Mouse (Mus musculus) liver, embryonic 15.5 days (tissue): ENCODE data around the gene Dlk1. TPM values are rescaled to one million over a fixed set of nuclear protein-coding genes. Genes with fewer than 3 reads are reported as not detected.

Experiments used
- ATAC-seq: fragments of 200-750 bp; cut with Nextera tagmentation; 2 replicates; pipeline ENCODE4 v1.8.0; 2017; ENCODE audit warnings: moderate number of reproducible peaks, mild to moderate bottlenecking, moderate library complexity; ENCODE audit not compliant: insufficient read depth
- H3K27ac ChIP-seq: fragments of 300-500 bp; sonication (generic); replicated peaks from 2 replicates; pipeline ENCODE4 v1.5.1; 2015; ENCODE audit warnings: mild to moderate bottlenecking, inconsistent platforms
- H3K27me3 ChIP-seq: fragments of 300-500 bp; sonication (generic); 2 replicates; pipeline ENCODE4 v1.6.1; 2015; ENCODE audit warnings: mild to moderate bottlenecking, inconsistent platforms
- H3K36me3 ChIP-seq: fragments of 300-500 bp; sonication (generic); replicated peaks from 2 replicates; pipeline ENCODE4 v1.6.1; 2015; ENCODE audit warnings: moderate library complexity, mild to moderate bottlenecking, inconsistent platforms
- H3K4me1 ChIP-seq: fragments of 300-500 bp; sonication (generic); replicated peaks from 2 replicates; pipeline ENCODE4 v1.6.1; 2015; ENCODE audit warnings: inconsistent platforms
- H3K4me2 ChIP-seq: fragments of 300-500 bp; sonication (generic); 2 replicates; pipeline ENCODE4 v1.6.1; 2015; ENCODE audit warnings: moderate library complexity, mild to moderate bottlenecking, inconsistent platforms
- H3K4me3 ChIP-seq: fragments of 300-500 bp; sonication (generic); replicated peaks from 2 replicates; pipeline ENCODE4 v1.5.1; 2015; ENCODE audit warnings: mild to moderate bottlenecking, inconsistent platforms
- H3K9ac ChIP-seq: fragments of 300-500 bp; sonication (generic); 2 replicates; pipeline ENCODE4 v1.6.1; 2015; ENCODE audit warnings: moderate library complexity, mild to moderate bottlenecking, inconsistent platforms
- H3K9me3 ChIP-seq: fragments of 300-500 bp; sonication (generic); replicated peaks from 2 replicates; pipeline ENCODE4 v1.6.1; 2016; ENCODE audit warnings: inconsistent platforms
- WGBS: fragments of 180-500 bp; shearing (Covaris S2); methylation state at CpG from one replicate; pipeline ENCODE4 v1.1.7; 2015; ENCODE audit warnings: mixed read lengths; ENCODE audit not compliant: insufficient replicate concordance; 5-methylcytosine and 5-hydroxymethylcytosine counted together
- polyA plus RNA-seq: library from polyadenylated mRNA; unstranded; fragments of >200 nt; fragmentation: Nextera tagmentation; extraction: Ambion mirVana; gene quantifications from 2 replicates; pipeline ENCODE4 v1.2.1, GENCODE M21; 2015

Dlk1 gene
- polyA plus RNA-seq = 455 and 460 TPM in 2 replicates

DNA sequence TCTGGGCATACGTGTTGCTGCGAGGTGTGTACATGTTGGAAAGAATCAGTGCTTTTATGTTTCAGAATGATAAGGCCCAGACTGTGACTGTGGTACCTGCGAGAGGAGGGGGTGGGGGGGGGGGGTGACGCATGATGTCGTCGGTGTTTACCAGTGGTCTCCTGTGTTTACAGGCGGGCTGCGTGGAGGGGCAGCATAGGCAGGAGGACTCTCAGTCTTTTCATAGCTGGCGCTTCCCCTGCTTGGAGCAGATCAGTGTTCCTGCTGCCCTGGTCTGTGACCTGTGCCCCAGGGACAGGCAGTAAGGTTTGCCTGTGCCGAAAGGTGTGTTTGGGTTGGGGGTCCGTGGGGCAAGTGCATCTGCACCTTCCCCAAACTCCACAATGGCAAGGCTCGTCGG, at the start of gene Dlk1:
Gene Dlk1 (plus strand): TSS at position 232 of the 400 bp plus-strand sequence.
- Histone ChIP-seq H3K36me3 (no peaks in the 10 kb centered on the region), H3K9ac (0 out of 2 replicates have a peak within 1 kb of the TSS, but pooled peaks have one; percentile 18), H3K4me2 (peak within 1 kb of the TSS; percentile 53), H3K27me3 (peaks cover 84% of the 10 kb centered on the region), H3K4me1 (peaks cover 31% of the 10 kb centered on the region), H3K4me3 (peak within 1 kb of the TSS; percentile 48), H3K27ac (peak within 1 kb of the TSS; percentile 38; the same call in 1 of the 2 replicates), H3K9me3 (no peaks in the 10 kb centered on the region)
- WGBS = 14% methylated on average over 10 of the region's 13 CpGs
- no peak for ATAC-seq

DNA sequence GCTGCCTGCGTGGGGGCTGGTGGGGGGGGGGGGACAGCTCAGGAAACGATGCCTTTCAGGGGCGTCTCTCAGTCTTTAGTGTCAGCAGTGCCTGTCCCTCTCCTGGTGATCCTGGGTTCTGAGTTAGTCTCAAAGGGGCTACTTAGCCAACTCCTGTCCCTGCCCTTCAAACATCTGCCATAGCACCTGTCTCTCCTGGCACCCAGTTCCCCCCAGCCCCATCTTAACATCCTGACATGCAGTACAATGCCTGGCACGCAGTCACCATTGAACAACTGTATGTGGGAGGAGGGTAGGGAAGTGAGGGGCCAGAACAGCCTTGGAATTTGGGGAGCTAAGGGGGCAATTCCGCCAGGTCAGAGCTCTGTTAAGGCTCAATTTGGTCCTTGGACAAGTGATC, 49.7 kb upstream of the Dlk1 start:
- no peaks in the 10 kb centered on the region for H3K9me3 ChIP-seq
- 60% methylated on average over 5 of the region's 5 CpGs for WGBS
- H3K27me3 ChIP-seq = no peaks in the 10 kb centered on the region
- H3K4me1 ChIP-seq = peaks cover 22% of the 10 kb centered on the region
- H3K9ac ChIP-seq = no peak overlapping the region
- ATAC-seq = no peak
- no peak overlapping the region for H3K4me3 ChIP-seq
- H3K27ac ChIP-seq = no peak overlapping the region
- no peak overlapping the region for H3K4me2 ChIP-seq
- no peaks in the 10 kb centered on the region for H3K36me3 ChIP-seq

DNA sequence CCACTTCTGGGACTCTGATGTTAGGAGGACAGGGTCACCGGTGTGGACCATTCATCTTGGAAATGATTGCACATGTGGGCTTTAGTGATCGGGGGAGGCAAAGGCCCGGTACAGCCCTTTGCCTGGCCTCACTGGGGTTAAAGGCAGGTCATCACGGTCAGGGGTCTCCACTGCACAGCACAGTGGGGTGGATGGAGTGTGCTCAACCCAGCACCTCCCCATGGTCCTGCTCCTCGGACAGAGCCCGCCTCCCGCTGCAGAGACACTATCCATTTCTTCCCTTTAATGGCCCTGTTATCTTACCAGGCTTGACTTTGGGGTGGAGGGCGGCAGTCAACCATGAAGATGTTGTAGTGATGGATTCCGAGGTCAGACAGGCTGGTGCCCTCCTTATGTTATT, 48.9 kb upstream of the Dlk1 start:
- WGBS = 67% methylated on average over 9 of the region's 9 CpGs
- no peak overlapping the region for H3K27ac ChIP-seq
- H3K4me3 ChIP-seq = no peak overlapping the region
- no peaks in the 10 kb centered on the region for H3K36me3 ChIP-seq
- H3K9ac ChIP-seq = no peak overlapping the region
- peaks cover 21% of the 10 kb centered on the region for H3K4me1 ChIP-seq
- no peaks in the 10 kb centered on the region for H3K27me3 ChIP-seq
- ATAC-seq = no peak
- no peaks in the 10 kb centered on the region for H3K9me3 ChIP-seq
- no peak overlapping the region for H3K4me2 ChIP-seq

DNA sequence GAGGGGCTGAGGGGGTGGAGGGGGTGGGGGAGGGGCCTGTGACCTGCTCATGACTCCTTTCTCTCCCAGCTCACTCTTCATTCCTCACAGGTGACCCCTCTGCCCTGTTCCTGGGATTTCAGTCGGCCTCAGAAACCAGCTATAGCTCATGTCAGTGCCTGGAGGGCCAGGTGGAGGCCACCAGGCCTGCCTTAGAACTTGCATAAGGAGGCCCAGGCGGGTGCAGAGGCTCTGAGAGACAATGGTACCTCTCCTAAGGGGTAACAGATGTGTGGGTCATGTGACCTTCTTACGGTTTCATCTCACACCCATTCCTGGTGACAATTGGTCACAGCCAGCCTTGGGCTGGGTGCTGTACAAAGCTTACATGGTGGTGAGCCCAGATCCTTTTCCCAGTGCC, 46.6 kb upstream of the Dlk1 start:
- peaks cover 9% of the 10 kb centered on the region for H3K4me1 ChIP-seq
- WGBS = 38% methylated on average over 3 of the region's 3 CpGs

DNA sequence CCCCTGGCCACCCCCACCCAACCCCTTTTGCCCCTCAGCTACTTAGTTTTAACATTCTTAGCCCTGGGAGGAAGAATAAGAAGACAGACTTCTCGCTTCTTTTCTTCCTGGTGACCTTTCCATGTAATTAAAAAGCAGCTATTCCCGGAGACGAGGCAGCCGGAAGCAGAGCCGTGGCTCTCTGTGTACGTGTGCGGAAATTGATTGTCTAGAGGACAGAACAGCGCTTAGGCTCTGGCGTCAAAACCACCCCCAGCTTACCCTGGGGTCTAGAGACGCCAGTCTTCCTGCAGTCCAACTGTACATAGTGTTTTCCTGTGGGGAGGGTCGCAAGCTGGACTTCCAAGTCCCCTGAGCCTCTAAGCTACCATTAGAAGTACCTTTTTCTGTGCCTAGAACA, 41.9 kb upstream of the Dlk1 start:
- 0 out of 2 replicates have a peak, but pooled peaks have one; percentile 33 for ATAC-seq
- no peak overlapping the region for H3K27ac ChIP-seq
- H3K27me3 ChIP-seq = no peaks in the 10 kb centered on the region
- no peak overlapping the region for H3K4me3 ChIP-seq
- no peak overlapping the region for H3K4me2 ChIP-seq
- no peaks in the 10 kb centered on the region; the same call in 1 of the 2 replicates for H3K4me1 ChIP-seq
- H3K9ac ChIP-seq = no peak overlapping the region
- H3K36me3 ChIP-seq = no peaks in the 10 kb centered on the region
- no peaks in the 10 kb centered on the region for H3K9me3 ChIP-seq
- 51% methylated on average over 11 of the region's 11 CpGs for WGBS

More for the DNA sequence above, 46.6 kb upstream of the Dlk1 start:
- Histone ChIP-seq H3K9ac (no peak overlapping the region), H3K4me2 (no peak overlapping the region), H3K9me3 (no peaks in the 10 kb centered on the region), H3K27me3 (no peaks in the 10 kb centered on the region), H3K27ac (no peak overlapping the region), H3K4me3 (no peak overlapping the region), H3K36me3 (no peaks in the 10 kb centered on the region)
- no peak for ATAC-seq

DNA sequence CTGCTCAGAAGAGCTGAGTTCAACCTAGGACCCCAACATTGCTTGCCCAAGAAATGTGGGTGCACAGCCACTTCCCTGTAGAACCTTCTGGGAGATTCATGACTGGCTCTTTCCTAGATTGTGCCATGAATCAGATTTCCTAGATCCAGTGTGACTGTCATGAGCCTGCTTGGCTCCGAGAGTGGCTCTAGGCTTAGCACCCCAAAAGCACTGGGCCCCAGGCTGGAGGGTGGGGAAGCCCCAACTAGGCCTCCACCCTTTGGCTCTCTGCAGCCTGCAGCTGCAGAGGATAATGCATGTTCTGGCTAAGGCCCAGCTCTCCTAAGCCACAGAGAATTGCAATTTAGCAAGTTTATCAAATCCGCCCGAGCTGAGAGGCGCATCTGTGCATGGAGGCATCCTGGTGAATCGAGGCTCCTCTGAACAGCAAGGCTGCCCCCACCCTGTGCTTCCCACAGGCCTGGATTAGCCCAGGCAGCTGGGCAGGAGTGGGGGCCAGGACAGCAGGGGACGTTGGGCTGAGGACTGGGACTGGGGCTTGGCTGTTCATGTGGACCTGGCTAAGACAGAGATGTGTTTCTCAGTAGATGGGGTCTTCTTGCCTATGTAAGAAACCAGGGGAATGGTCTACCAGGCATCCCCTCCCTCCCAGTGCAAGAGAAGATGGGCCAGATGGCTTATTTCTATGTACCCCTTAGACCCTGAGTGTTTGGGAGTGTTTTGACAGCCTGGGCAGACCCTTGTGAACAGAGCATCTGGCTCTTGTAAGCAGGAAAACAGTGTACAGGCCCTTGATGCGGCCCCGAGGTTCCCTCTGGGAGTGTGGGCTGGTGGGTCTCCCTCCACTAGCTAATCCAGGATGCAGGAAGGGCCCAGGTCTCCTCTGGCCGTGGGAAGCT, 41.2 kb upstream of the Dlk1 start:
- Histone ChIP-seq H3K4me1 (no peaks in the 10 kb centered on the region; the same call in 1 of the 2 replicates), H3K27ac (0 out of 2 replicates have a peak overlapping the region, but pooled peaks have one; percentile 24)
- 58% methylated on average over 9 of the region's 9 CpGs for WGBS

DNA sequence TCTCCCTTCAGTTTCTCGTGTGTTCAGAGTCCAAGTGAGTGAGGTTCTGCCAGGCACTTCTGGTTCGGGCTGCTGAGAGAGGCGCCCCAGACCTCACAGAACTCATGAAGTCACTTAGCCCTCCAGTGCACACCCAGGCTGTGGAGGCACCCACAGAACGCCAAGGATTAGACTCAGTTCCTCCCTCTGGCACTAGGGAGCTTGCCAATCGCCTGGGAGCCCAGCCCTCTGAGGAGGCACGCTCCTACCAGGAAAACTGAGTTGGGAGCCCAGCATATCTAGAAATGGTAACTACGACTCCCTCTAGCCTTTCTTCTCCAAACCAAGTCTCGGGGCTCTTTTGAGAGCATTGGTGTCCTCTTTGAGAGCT, 40.6 kb upstream of the Dlk1 start:
- Histone ChIP-seq H3K27me3 (no peaks in the 10 kb centered on the region), H3K36me3 (no peaks in the 10 kb centered on the region), H3K4me3 (no peak overlapping the region), H3K4me2 (no peak overlapping the region), H3K9me3 (no peaks in the 10 kb centered on the region), H3K27ac (0 out of 2 replicates have a peak overlapping the region, but pooled peaks have one; percentile 9), H3K9ac (no peak overlapping the region), H3K4me1 (no peaks in the 10 kb centered on the region; the same call in 1 of the 2 replicates)
- no peak for ATAC-seq
- 52% methylated on average over 8 of the region's 8 CpGs for WGBS

More for the DNA sequence above, 41.2 kb upstream of the Dlk1 start:
- no peaks in the 10 kb centered on the region for H3K9me3 ChIP-seq
- H3K9ac ChIP-seq = no peak overlapping the region
- ATAC-seq = 0 out of 2 replicates have a peak, but pooled peaks have one; percentile 26
- no peak overlapping the region for H3K4me2 ChIP-seq
- no peaks in the 10 kb centered on the region for H3K27me3 ChIP-seq
- no peaks in the 10 kb centered on the region for H3K36me3 ChIP-seq
- H3K4me3 ChIP-seq = no peak overlapping the region

DNA sequence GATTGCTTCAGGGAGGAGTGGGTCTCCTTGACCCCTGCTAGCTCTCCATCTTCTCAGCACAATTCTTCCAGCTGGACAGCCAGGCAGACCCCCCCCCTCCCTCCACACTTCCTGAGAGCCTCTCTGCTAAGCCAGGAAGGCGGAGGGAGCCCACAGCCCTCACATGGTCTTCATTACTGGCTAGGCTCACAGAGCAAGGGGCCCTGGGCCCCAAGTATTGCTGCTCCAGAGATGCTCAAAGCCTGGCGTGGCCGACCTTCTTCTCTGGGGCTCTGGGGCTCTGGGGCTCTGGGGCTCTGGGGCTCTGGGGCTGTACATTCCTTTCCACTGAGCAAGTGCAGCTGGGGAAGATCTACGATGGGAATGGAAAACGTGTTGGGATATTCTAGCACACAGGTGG, 39.9 kb upstream of the Dlk1 start:
- 0 out of 2 replicates have a peak overlapping the region, but pooled peaks have one; percentile 9 for H3K27ac ChIP-seq
- H3K4me1 ChIP-seq = no peaks in the 10 kb centered on the region; the same call in 1 of the 2 replicates
- no peak overlapping the region for H3K9ac ChIP-seq
- WGBS = 33% methylated on average over 5 of the region's 5 CpGs
- H3K4me3 ChIP-seq = no peak overlapping the region
- H3K36me3 ChIP-seq = no peaks in the 10 kb centered on the region
- no peak for ATAC-seq
- no peaks in the 10 kb centered on the region for H3K9me3 ChIP-seq
- no peak overlapping the region for H3K4me2 ChIP-seq
- no peaks in the 10 kb centered on the region for H3K27me3 ChIP-seq

DNA sequence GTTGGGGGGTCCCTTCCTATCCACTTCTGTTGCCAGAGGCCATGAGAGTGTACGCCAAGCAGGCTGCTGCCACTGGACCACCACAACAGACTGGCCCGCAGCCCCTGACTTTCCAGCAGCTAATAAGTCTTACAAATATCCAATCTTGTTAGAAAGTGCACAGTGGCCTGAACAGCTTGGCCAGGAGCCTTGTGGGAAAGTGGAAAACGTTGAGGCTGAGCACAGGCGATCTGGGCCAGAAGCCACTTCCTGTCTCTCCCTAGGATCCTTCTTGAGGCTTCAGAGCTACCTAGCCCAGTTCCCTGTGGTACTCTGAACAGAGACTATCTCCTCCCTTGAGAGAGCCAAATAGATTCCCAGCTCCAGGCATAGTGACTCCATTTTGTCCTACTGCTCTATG, 39.3 kb upstream of the Dlk1 start:
- no peak for ATAC-seq
- Histone ChIP-seq H3K27ac (no peak overlapping the region), H3K9me3 (no peaks in the 10 kb centered on the region), H3K9ac (no peak overlapping the region), H3K4me1 (no peaks in the 10 kb centered on the region; the same call in 1 of the 2 replicates), H3K4me2 (no peak overlapping the region), H3K4me3 (no peak overlapping the region), H3K27me3 (no peaks in the 10 kb centered on the region), H3K36me3 (no peaks in the 10 kb centered on the region)
- WGBS = 48% methylated on average over 4 of the region's 4 CpGs

DNA sequence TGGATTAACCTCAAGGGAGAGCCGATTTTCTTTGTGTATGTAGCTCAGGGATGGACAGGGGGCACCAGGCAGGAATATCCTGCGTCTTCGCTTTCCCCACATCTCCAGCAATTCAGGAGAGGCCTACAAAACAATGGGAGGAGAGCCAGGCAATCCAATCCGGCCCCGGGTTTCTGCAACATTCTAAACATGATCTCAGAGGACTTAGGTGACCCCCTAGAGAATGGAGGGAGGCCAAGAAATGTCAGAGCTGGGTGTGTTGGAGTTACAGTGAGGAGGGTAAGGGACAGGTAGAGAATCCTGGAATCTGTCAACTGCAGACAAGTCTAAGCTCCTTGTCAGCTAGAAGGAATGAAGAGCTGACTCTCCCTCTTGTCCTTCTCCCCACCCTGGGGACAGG, 35.9 kb upstream of the Dlk1 start:
- no peaks in the 10 kb centered on the region; the same call in 1 of the 2 replicates for H3K4me1 ChIP-seq

DNA sequence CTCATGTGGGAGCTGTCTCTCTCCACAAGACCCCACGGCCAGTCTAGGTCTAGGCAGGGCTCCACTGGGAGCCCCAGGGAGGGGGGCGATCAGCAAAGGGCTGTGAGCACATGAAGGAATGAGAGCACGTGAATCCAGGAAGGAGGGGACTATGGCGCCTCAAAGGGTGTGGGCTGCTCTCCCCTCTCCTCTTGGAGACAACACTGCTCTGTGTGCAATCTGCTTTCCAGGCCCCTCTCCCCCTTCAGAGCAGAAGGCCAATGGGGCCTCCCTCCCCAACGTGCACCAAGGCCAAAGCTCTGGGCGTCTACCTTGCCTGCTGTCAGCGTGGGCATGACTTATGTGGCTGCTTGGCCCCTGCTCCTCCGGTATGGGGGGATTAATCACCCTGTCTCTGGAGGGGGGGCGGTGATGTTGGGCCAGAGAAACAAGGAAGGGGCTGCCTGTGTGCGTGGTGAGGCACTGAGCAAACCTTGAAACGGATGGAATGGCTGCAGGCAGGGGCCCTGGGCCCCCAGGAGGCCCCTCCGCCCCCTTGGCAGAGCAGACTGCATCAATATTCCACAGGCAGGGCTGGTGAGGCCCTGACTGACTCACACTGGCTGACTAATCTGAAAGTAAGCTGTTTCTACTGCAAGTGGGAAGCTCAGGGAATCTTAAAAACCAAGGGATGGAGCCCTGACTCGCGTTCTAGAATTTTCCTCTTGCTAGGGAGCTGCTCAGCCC, 35.0 kb upstream of the Dlk1 start:
- WGBS = 42% methylated on average over 14 of the region's 14 CpGs
- ATAC-seq = peak; percentile 33
- H3K9me3 ChIP-seq = no peaks in the 10 kb centered on the region
- H3K9ac ChIP-seq = no peak overlapping the region
- no peak overlapping the region for H3K4me2 ChIP-seq
- H3K36me3 ChIP-seq = no peaks in the 10 kb centered on the region
- no peak overlapping the region for H3K4me3 ChIP-seq
- H3K4me1 ChIP-seq = no peaks in the 10 kb centered on the region; the same call in 1 of the 2 replicates
- H3K27me3 ChIP-seq = no peaks in the 10 kb centered on the region
- 0 out of 2 replicates have a peak overlapping the region, but pooled peaks have one; percentile 25 for H3K27ac ChIP-seq

More for the DNA sequence above, 35.9 kb upstream of the Dlk1 start:
- WGBS = 59% methylated on average over 5 of the region's 5 CpGs
- Histone ChIP-seq H3K9me3 (no peaks in the 10 kb centered on the region), H3K27ac (no peak overlapping the region), H3K9ac (no peak overlapping the region), H3K27me3 (no peaks in the 10 kb centered on the region), H3K4me2 (no peak overlapping the region), H3K36me3 (no peaks in the 10 kb centered on the region), H3K4me3 (no peak overlapping the region)
- no peak for ATAC-seq
